Mouse (Mus musculus) G1E (cell line): Measurements from ENCODE around the gene Trp53i13. TPM values are rescaled to one million over a fixed set of nuclear protein-coding genes. Genes with fewer than 3 reads are reported as not detected.
A peak's percentile ranks its signal among the peaks of the same experiment; 100 is the strongest.

Source experiments
- ATAC-seq: 2 replicates; pipeline ENCODE4 v1.8.0; 2016; ENCODE audit warnings: mild to moderate bottlenecking; ENCODE audit not compliant: insufficient number of reproducible peaks, poor library complexity, low FRiP score, severe bottlenecking; ENCODE audit errors: extremely low read depth
- DNase-seq: peaks from one replicate; pipeline ENCODE4 v3.0.0; 2012; ENCODE audit warnings: low spot score
- H3K27me3 ChIP-seq: 2 replicates; pipeline ENCODE4 v1.6.1; 2012; ENCODE audit warnings: mild to moderate bottlenecking, low read length, inconsistent platforms; ENCODE audit not compliant: insufficient read depth
- H3K36me3 ChIP-seq: replicated peaks from 2 replicates; pipeline ENCODE3; 2012; ENCODE audit warnings: mild to moderate bottlenecking, inconsistent platforms
- H3K4me1 ChIP-seq: 2 replicates; pipeline ENCODE4 v1.6.1; 2012; ENCODE audit warnings: low read depth, low read length, inconsistent platforms, mixed read lengths; ENCODE audit not compliant: insufficient read depth
- H3K4me3 ChIP-seq: 2 replicates; pipeline ENCODE4 v1.5.1; 2012; ENCODE audit warnings: low read depth, mild to moderate bottlenecking, inconsistent platforms, low read length, moderate library complexity, mixed read lengths
- H3K9me3 ChIP-seq: replicated peaks from 2 replicates; pipeline ENCODE4 v1.6.1; 2012; ENCODE audit warnings: inconsistent platforms
- CTCF ChIP-seq: IDR thresholded peaks from 2 replicates; pipeline ENCODE4 v1.5.1; 2012; ENCODE audit warnings: low read depth, low read length, inconsistent platforms, mixed read lengths
- GATA1 ChIP-seq: IDR thresholded peaks from 2 replicates; pipeline ENCODE4 v1.6.1; 2012; ENCODE audit warnings: borderline replicate concordance, low read length, inconsistent platforms, mixed read lengths
- GATA2 ChIP-seq: IDR thresholded peaks from 2 replicates; pipeline ENCODE4 v1.6.1; 2012; ENCODE audit warnings: low read depth, low read length, inconsistent platforms, borderline replicate concordance
- POLR2AphosphoS5 ChIP-seq: IDR thresholded peaks from 2 replicates; pipeline ENCODE4 v1.6.1; 2012; ENCODE audit warnings: low read depth, low read length, inconsistent platforms; ENCODE audit not compliant: insufficient replicate concordance
- TAL1 ChIP-seq: conservative IDR thresholded peaks from 2 replicates; pipeline ENCODE4 v1.6.1; 2012; ENCODE audit warnings: low read depth, low read length, inconsistent platforms, mixed read lengths
- polyA plus RNA-seq: library from polyadenylated mRNA; stranded (reverse); fragments of >175 nt; gene quantifications from 2 replicates; pipeline ENCODE4 v1.2.3, GENCODE M21; 2012
- total RNA-seq, 2 experiments: library from RNA; stranded (forward) in 1 of 2; stranded (reverse) in 1 of 2; fragments of 200-1000 nt in 1 of 2; fragments of >200 nt in 1 of 2; fragmentation: Nextera tagmentation in 1 of 2; gene quantifications; 2 replicates each; pipeline ENCODE4 v1.2.3; 2014 to 2017

Gene Trp53i13
- total and polyA plus RNA-seq, 3 experiments = 0.71 to 5.4 (median 1.4) TPM

DNA sequence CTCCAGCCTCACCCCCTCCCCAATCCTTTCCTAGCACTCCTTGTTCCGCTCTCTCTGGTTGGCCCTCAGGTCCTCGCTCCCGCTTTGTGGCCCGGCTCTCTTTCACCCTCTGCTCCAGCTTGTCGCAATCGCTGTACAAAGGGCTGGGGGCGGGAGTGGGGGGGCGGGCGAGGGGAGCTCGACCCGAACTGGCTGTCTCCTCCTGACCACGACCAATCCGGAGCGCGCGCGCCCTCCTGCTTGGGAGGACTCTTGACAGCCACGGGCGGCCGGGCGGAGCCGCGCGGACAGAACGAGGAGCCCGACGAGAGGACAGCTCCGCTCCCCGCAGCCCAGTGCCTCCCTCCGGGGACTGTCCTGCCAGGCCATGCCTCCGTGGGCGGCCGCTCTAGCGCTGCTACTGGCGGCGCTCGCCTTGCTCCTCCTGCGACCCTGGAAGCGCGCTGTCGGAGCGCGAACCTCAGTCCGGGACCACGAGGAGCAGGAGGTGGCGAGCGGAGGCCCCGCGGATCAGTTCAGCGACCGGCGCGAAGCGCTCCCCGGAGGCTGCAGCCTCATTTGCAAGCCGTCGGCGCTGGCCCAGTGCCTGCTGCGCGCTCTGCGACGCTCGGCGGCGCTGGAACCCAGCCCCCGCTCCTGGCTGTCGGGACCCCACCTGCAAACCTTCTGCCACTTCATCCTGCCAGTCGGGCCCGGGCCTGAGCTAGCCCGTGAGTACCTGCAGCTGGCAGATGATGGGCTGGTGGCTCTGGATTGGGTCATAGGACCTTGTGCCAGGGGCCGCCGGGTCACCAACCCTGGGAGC, 746 bp downstream of the Trp53i13 start, which contains the start of gene Abhd15:
Gene Abhd15 (plus strand): TSS at position 290 of the 805 bp plus-strand sequence.
- DNase-seq (peak; percentile 50), ATAC-seq (no peak)
- Histone ChIP-seq H3K9me3 (no peaks in the 10 kb centered on the region), H3K27me3 (peaks cover 51% of the 10 kb centered on the region), H3K4me1 (peaks cover 53% of the 10 kb centered on the region), H3K36me3 (peaks cover 3% of the 10 kb centered on the region), H3K4me3 (peak within 1 kb of the TSS; percentile 78)
- TF ChIP-seq GATA2 (no peak), CTCF (no peak), POLR2AphosphoS5 (no peak), GATA1 (no peak), TAL1 (no peak)

DNA sequence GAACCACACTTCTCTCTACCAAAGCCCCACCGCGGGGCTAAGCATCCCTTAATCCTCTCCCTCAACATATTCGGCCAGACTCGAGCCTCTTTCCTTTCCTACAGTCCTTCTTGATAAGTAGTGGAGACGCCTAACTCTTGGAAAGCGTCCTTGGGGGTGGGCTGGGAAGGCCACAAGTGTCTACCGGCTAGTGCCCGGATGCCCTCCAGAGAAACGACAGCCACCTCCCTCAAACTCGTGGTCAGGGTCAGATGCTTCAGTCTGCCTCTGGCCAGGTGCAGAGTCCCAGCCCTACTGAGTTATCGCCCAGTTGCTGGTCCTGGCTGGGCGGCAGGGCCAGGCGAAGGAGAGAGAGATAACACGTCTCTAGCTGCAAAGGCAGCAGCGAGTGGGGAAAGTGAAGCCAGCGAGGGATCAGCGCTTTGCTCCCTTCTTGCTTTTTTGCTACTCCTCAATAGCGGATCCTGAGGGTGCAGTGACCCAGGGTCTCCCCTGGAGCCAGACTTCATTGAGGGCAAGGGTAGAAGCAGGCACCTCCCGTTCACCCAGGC, 1.4 kb downstream of the Trp53i13 start:
- Histone ChIP-seq H3K4me3 (peak overlapping the region; percentile 72; the same call in 1 of the 2 replicates), H3K36me3 (peaks cover 8% of the 10 kb centered on the region), H3K9me3 (no peaks in the 10 kb centered on the region), H3K4me1 (peaks cover 51% of the 10 kb centered on the region), H3K27me3 (peaks cover 47% of the 10 kb centered on the region)
- ATAC-seq = no peak
- no peak for DNase-seq
- TF ChIP-seq GATA2 (no peak), GATA1 (no peak), CTCF (no peak), TAL1 (no peak), POLR2AphosphoS5 (no peak)

DNA sequence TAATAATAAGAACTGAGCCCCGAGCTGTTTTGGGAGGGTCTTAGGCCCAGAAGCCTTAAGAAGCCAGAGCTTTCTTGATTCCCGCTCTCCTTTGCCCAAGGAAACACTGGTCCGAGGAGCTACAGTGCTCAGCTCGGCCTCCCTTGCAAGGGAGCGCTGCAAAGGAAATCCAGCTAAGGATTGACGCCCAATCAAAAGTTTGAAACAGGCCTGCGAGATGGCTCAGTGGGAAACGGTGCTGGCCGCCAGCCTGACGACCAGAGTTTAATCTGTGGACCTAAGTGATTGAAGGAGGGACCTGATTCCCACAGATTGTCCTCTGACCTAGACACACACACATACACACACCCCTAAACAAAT, 2.0 kb downstream of the Trp53i13 start:
- H3K36me3 ChIP-seq = peaks cover 13% of the 10 kb centered on the region
- H3K4me3 ChIP-seq = peak overlapping the region; percentile 78
- peak; percentile 15 for DNase-seq
- no peak for TF ChIP-seq GATA1
- TF ChIP-seq GATA2 = no peak
- H3K4me1 ChIP-seq = peaks cover 45% of the 10 kb centered on the region
- H3K9me3 ChIP-seq = no peaks in the 10 kb centered on the region
- ATAC-seq = no peak
- peaks cover 42% of the 10 kb centered on the region for H3K27me3 ChIP-seq

DNA sequence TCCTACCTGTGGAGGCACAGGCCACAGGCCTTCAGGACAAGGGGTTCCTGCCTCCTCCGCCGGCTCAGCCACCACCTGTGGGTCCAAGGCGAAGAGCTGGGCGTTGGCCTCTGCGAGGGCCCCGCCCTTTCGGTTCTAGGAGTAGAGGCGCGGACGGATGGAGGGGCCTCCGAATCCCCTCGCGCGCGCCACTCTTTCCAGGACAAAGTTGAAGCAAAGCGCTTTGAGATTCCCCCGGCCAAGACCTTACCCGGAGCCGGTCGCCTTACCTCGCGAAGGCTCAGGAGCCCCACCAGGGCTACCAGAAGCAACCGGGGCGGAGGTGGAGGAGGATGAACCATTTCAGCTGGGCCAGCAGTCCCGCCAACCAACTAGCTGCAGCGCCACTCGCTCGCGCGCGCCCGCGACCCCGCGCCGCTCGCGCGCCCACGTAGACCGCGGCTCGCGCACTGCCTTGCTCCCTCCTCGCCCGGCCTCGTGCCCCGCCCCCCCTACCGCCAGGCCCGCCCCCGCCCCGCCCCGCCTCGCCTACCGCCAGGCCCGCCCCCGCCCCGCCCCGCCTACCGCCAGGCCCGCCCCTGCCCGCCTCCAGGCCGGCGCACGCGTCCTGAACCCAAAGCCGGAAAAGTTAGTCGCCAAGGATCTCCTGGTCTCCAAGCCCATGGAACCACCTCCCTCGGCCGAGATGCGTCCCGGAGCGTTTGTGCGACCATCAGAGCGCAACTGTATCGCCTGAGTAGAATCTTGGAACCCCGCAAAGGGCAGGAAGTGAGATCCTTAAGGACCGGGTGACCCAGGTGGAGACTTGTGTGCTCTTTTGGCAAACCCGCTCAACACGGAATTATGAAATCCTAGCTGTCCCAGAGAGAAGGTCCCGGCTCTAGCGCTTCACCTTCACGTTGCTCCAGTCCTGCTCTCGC, 2.6 kb downstream of the Trp53i13 start:
- DNase-seq (peak; percentile 76), ATAC-seq (peak; percentile 51)
- Histone ChIP-seq H3K4me1 (peaks cover 46% of the 10 kb centered on the region), H3K9me3 (no peaks in the 10 kb centered on the region), H3K27me3 (peaks cover 35% of the 10 kb centered on the region), H3K4me3 (peak overlapping the region; percentile 78), H3K36me3 (peaks cover 19% of the 10 kb centered on the region)
- no peak for TF ChIP-seq TAL1
- TF ChIP-seq CTCF = no peak
- no peak for TF ChIP-seq GATA2
- no peak for TF ChIP-seq POLR2AphosphoS5
- TF ChIP-seq GATA1 = no peak

DNA sequence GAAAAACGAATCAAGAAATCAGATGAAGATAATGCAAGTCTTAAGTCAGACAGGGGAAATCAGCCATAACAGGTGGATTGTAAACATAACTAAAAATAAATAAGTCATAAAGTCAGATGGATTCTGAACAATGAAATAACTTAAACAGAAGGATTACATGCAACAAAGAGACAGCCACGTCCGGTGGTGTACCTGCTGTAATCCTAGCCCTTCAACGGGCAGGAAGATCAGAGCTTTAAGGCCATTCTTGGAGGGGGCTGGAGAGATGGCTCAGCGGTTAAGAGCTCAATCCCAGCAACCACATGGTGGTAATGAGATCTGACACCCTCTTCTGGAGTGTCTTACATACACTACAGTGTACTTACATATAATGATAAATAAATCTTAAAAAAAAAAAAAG, 4.4 kb downstream of the Trp53i13 start:
- H3K36me3 ChIP-seq = peaks cover 35% of the 10 kb centered on the region
- H3K4me1 ChIP-seq = peaks cover 46% of the 10 kb centered on the region

More for the DNA sequence above, 4.4 kb downstream of the Trp53i13 start:
- Histone ChIP-seq H3K4me3 (no peak overlapping the region), H3K27me3 (peaks cover 21% of the 10 kb centered on the region), H3K9me3 (no peaks in the 10 kb centered on the region)
- no peak for ATAC-seq
- DNase-seq = no peak
- no peak for TF ChIP-seq TAL1
- no peak for TF ChIP-seq POLR2AphosphoS5
- TF ChIP-seq GATA1 = no peak
- TF ChIP-seq GATA2 = no peak
- TF ChIP-seq CTCF = no peak
